Mouse (Mus musculus) retina, postnatal 7 days (tissue): Measurements from ENCODE around the gene Nol4l.
A peak's percentile ranks its signal among the peaks of the same experiment; 100 is the strongest.

Source experiments
- DNase-seq: peaks from one replicate; pipeline ENCODE4 v3.0.0-alpha.2; 2012; ENCODE audit warnings: low read depth, low spot score

Gene Nol4l

DNA sequence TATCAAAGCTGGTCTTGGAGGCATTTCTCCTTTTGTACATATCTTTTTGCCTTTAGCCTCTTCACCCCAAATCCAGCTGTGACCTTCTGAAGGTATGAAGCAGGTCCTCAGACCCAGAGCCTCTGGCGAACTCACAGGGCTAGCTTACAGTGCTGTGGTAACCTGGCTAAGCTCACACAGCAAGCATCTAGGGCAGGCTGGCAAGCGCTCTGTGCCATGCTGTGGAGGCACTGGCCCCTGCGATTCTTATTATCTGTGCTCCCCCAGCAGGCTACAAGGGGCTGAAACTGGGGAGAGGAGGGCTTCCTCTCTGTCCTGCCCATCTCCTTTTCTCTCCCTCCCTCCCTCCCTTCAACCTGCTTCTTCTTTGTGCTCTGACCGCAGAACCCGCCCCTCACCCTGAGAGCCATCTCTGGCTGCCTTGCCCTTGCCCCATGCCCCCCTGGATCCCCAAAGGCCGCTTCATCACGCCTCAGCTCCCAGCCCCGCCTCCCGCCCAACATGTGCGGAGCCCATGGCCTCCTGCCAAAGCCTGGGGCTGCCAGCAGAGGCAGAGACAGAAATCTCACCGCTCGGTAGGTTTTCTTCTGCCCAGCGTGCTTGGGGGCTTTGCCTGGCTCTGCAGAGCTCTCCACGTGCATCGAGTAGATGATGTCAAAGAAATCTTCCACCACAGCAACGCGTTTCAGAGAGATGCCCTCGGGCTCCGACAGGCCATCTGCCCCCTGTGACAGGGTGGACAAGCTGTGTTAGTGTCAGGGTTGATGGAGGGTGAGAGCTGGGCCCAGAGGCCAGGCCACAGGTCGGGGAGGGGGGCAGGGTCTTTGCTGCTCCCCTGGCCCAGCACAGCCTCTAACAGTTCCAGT lies 46.4 kb downstream of the Nol4l start:
- DNase-seq = no peak

GRCm38 (mm10) chr2:153481861-153482120 lies 48.0 kb downstream of the Nol4l start:
- DNase-seq = no peak

DNA sequence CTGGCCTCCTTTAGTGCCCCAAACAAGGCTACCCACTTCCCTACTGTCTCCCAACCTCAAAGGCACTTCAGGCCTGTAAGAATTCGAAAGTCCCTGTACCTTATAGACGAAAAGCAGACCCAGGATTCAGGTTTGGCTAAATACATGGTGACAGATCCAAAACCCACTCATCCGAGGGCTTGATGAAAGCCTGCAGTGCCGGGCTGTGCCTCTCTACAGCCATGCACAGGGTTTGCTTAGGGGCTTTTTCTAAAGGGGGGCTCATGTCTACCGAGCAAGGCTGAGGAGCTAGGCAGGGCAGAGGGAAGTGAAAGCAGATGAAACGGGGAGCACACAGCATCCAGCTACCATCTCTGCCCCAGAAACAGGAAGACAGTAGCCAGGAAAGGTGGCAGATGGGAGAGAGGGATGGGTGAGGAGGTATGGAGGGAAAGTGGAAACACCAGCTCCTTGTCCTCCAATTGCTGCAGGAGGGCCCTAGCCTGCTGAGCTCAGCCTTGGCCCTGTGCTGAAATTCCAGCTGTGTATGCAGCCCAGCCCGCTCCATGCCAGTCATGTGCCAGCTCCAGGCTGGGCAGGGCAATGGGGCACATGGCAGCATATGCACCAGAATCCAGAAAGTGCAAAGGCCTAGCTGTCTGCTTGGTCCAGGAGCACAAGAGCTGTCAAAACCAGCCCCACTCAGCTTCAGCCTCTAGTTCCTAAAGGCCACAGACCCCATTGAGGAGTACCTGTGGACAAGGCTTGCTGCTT lies 48.5 kb downstream of the Nol4l start:
- DNase-seq = no peak

GRCm38 (mm10) chr2:153479486-153479885 lies 50.3 kb downstream of the Nol4l start:
- no peak for DNase-seq

GRCm38 (mm10) chr2:153478583-153478982 lies 51.2 kb downstream of the Nol4l start:
- DNase-seq = peak; percentile 66

DNA sequence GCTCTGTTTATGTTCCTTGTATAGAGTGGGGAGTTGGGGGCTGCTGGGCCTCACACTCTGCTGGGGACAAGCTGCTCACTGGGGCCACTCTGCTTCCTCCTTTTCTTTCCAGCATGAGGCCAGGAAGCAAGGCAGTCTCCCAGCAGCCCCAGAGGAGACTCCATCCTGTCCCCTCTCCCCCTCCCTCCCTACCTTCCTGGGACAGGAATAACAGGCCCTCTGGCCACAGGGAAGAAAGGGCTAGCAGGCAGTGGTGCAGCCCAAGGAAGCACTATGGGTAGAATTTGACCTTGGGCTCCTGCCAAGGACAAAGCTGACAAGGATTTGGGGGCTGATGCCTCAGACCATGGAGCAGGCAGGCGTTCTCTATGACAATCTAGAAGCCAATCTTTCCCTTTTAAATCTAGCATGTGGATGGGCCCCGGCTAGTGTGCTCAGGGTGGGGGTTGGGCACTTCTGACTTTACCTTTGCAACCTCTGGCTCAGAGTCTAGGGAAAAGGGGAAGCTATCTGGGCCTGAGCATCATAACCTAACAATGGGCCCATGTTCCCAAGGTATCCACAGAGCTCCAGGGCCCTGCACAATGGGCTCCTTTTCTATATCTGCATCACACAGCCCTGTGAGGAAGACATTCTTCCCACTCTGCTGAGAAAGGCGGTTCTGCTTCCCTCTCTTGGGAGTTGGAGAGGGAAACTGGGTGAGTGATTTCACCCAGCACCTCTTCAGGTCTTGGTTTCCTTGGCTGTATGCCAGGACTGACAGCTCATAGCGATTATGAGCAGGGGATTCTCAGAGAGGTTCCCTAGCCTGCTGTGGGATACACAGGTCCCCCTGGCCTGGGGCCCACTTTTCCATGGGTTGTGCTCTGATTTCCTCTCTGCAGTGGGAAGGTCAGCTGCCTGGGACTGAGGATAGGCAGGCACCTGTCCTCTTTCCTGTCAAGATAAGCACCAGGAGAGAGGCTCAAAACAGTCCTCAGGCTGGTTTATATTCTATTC lies 54.4 kb downstream of the Nol4l start:
- no peak for DNase-seq

DNA sequence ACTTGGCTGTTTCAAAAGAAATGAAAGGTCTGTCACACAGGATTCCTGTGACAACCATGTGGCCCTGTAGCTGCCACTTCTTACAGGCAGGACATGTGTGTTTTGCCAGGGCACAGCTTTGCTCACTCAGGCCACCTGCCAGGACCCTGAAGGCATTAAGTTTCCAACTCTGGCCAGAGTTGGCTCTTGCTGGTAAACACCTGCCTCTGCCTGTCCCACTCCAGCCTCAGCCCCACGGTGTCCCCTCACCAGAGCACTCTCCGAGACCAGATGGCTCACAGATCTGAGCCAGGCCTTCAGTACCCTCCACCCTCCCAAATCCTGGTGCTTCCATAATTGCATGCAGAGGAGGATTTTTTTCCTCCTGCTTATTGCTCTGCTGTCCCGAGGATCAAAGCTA lies 58.8 kb downstream of the Nol4l start:
- DNase-seq = no peak

DNA sequence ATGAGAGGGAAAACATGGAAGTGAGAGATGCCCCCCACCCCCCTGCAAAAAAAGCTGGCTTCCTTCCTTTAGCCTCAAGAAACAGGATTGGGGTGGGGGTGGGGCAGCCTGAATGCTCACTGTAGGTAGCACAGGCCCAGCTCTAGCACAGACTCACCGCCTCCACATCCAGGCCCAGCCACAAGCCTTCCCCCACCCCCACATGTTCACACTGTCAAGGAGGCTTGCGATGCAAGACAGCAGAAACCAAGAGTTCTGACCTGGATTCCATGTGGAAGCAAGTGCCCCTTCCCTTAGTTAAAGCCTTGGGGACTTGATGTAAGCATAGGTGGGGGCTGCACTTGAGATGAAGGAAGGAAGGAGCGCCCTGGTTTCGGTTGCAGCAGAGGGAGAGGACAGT lies 60.0 kb downstream of the Nol4l start:
- no peak for DNase-seq

- no peak for DNase-seq
Observed at GRCm38 (mm10) chr2:153469317-153469716, 60.5 kb downstream of the Nol4l start.

DNA sequence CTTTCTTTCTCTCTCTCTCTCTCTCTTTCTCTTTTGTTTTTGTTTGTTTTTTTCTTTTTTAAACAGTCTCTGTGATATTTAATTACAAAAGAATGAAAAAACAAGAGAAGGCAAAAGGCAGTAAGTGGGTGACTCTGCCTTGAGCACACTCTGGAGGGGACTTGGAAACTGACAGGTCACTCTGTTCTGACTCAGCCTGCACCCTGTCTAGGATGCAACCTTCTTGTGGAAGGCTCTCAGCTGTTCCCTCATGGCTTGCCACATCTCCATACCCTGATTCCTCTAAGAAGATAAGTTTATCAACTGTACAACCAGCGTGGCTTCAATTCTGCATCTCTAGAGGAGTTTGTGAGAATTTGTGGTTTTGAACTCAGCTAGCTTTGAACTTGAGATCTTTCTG lies 62.4 kb downstream of the Nol4l start:
- no peak for DNase-seq

GRCm38 (mm10) chr2:153463257-153463656 lies 66.5 kb downstream of the Nol4l start:
- no peak for DNase-seq

DNA sequence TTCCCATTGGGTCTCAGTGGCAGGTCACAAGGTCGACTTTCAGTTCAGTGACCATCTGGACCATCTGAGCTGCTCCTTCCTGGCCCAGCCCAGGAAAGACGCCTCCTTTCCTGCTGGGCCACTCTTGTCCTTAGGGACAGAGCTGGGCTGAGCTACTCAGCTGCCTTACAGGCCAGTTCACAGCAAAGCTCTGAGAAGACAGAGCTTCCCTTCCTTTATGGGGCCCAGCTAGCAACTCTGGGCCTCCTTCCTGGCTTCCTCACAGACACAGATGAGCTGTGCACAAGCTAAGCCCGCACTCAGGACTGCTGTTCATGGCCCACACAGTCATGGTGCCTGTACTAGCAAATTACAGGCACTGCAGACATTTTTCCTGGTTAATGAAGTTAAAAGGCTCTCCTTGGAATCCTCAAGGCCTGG lies 71.7 kb downstream of the Nol4l start:
- no peak for DNase-seq

GRCm38 (mm10) chr2:153457467-153457866 lies 72.3 kb downstream of the Nol4l start:
- DNase-seq = no peak

- DNase-seq = no peak
Observed at GRCm38 (mm10) chr2:153454841-153455506, 74.8 kb downstream of the Nol4l start.

- no peak for DNase-seq
Observed at GRCm38 (mm10) chr2:153453961-153454759, 75.6 kb downstream of the Nol4l start.

GRCm38 (mm10) chr2:153448519-153448918 lies 81.3 kb downstream of the Nol4l start:
- no peak for DNase-seq

DNA sequence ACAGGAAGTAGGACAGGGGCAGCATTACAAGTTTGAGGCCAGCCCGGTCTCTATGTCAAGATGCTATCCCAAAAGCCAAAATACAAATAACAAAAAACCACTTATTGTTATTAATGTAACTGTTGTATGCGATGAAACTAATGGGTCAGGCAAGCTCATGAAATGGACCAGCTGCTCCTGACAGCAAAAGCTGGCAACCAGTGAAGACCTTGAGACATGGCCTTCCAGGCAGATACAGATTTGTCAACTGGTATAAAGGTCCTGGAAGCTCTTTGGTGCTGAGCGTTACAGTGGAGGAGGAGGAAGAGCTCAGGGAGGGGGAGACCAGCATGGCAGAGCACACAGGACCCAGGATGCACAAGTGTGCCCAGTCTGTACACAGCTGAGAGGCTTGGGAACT lies 82.1 kb downstream of the Nol4l start:
- no peak for DNase-seq

DNA sequence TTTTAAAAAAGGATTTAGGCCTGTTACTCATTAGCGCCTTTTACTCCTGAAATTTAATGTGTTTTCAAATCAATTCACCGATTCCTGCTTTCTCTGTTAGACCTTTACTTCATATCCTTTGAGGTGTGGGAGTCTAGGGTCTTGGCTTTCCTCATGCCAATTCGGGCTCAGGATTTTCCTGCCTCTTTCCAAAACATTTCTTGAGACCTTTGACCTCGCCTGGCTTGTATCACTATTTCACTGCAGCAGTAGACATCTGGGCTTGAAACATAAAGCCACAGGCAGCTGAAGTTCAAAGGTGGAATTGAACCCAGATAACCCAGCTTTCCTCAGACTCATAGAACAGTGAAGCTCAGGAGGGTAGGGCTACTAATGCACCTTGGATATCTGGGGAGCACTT lies 83.3 kb downstream of the Nol4l start:
- no peak for DNase-seq

DNA sequence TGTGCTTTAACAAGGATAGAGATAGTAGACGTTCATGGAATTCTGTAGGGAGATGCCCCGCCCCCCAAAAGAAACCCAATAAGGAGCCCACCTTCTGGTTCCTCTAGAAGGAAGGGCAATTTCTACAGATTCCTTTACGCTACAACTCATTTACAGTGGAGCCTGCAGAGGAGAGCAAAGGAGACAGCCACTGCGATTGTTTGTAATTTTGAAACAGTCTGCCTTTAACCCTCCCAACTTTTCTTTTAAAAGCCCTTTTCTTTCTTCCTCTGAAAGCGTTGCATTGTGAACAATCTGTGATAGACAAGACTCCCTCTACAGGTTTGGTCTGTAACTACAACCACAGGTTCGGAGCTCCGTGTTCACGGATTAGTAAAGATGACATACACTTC lies 83.8 kb downstream of the Nol4l start:
- peak; percentile 63 for DNase-seq

- DNase-seq = no peak
Observed at GRCm38 (mm10) chr2:153445137-153446016, 84.4 kb downstream of the Nol4l start.
